In genomic region chr15:89404831-89405623, GRCm38 (mm10) we compare ENCODE assay signal across 22 mouse cellular contexts. TPM values are rescaled to one million over a fixed set of nuclear protein-coding genes. Genes with fewer than 3 reads are reported as not detected.
"Had no signal": no experiment of that assay in that cellular context is flagged by ENCODE, and none has a peak within 500 bp of the region (broad histone marks: within the 10 kb centered on the region; RNA-seq: fewer than 3 reads in every experiment).

No protein-coding gene starts in this region.

- H3K4me3 ChIP-seq: neural tube, embryonic 15.5 days; stomach, embryonic 15.5 days had no signal

- H3K9ac ChIP-seq: neural tube, embryonic 15.5 days; stomach, embryonic 15.5 days had no signal

- H3K27ac ChIP-seq: neural tube, embryonic 15.5 days; stomach, embryonic 15.5 days; stomach, postnatal 0 days had no signal

- DNase-seq: retina, postnatal 1 day; right cerebral cortex, adult 18-20 months; right cerebral cortex, postnatal 14 days; right cerebral cortex, postnatal 25 days; right cerebral cortex, postnatal 4 days; spleen, adult 18-20 months; thymus, adult 18-20 months; thymus, adult 2 months; thymus, postnatal 14 days; thymus, postnatal 25 days; thymus, postnatal 36 days; thymus, postnatal 4 days had no signal

- H3K4me2 ChIP-seq: neural tube, embryonic 15.5 days; stomach, embryonic 15.5 days had no signal

- H3K9me3 ChIP-seq: stomach, embryonic 15.5 days had no signal

- H3K36me3 ChIP-seq: neural tube, embryonic 15.5 days; stomach, embryonic 15.5 days had no signal

- H3K27me3 ChIP-seq: neural tube, embryonic 15.5 days; stomach, embryonic 15.5 days had no signal

- H3K4me1 ChIP-seq: neural tube, embryonic 15.5 days; stomach, embryonic 15.5 days had no signal

RNA-seq across cellular contexts. Expression of gene Syce3, which starts 5.3 kb away (rescaled TPM):
- total RNA-seq: neutrophil, adult 5-6 weeks had no signal
- polyA plus RNA-seq: neural tube, embryonic 14.5 days; neural tube, embryonic 15.5 days; spleen, adult 2 months; stomach, embryonic 14.5 days; stomach, embryonic 15.5 days; stomach, embryonic 16.5 days; stomach, postnatal 0 days; thymus, adult 2 months; thymus, postnatal 0 days; urinary bladder, adult 2 months had no signal

RNA-seq across cellular contexts. Expression of gene Klhdc7b, which starts 20.3 kb away (rescaled TPM):
- total RNA-seq: neutrophil, adult 5-6 weeks had no signal
- polyA plus RNA-seq: spleen, adult 2 months; stomach, embryonic 15.5 days; stomach, postnatal 0 days; thymus, postnatal 0 days; urinary bladder, adult 2 months had no signal

RNA-seq across cellular contexts. Expression of gene Gm44502, which starts 24.5 kb away (rescaled TPM):
- polyA plus RNA-seq: neural tube, embryonic 15.5 days; stomach, embryonic 14.5 days; stomach, embryonic 15.5 days; stomach, embryonic 16.5 days; stomach, postnatal 0 days; thymus, postnatal 0 days had no signal
